Mouse (Mus musculus) testis, postnatal 14 days (tissue): ENCODE results near the gene Cldn24.

Source experiments
- DNase-seq: peaks from one replicate; pipeline ENCODE4 v3.0.0; 2021; ENCODE audit warnings: low spot score

Cldn24 gene

GRCm38 (mm10) chr8:47832616-47833015 is 10.7 kb downstream of the Cldn24 start:
- DNase-seq = no peak

DNA sequence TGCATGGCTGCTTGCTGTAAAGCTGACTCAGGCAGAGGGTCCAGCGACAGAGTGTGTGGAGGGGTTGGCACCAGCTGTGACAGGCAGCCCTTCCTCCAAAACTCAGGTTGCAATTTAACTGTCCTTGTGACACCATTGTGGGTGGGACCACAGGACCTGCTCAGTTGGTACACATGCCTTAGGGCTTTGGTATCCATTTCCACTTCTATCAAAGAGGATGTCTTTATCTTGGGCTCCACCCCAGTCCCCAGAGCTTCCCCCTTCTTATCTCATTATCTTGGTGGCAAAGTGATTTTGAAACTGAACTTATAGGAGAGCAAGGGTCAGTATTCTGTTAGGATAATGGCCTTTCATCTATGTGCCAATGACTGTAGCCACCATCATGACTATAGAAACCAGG is 12.0 kb downstream of the Cldn24 start:
- DNase-seq = no peak

- DNase-seq = no peak
These were observed 21.1 kb downstream of the Cldn24 start for GRCm38 (mm10) chr8:47843063-47843462.

DNA sequence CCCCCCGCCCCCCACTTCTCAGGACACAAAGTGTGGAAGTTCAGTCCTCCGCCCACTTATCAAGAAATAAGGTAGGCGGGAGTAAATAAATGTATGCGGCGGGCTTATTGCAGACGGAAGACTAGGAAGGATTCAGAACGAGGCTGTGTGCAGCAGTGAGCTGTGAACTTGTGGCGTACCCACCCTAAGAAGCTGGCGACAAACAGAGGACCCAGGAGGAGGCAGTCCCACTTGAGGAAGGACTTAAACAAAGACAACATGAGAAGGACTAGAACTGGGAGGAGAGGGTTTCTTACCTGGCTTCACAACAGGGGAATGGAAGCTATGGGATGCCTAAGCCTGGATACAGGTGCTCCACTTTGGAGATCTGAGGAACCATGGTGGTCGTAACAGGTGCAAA is 21.7 kb downstream of the Cldn24 start:
- no peak for DNase-seq

DNA sequence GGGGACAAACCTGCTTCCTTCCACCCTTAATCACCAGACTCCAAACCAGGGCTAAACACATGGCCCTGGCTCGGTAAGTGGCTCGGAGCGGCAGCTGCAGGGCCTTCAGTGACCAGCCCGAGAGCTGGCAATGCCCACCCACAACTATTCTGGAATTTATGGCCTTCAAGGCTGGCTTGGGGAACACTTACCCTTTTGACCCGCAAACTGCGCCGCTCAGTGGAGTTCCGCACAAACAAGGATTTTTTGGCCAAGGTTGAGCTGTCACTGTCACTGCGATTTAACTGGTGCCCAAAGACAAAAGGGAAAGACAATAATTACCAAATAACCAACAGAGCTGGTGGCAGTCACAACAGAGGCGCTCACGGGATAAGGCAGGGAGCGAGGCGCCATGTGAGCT is 24.0 kb downstream of the Cldn24 start:
- DNase-seq = no peak

DNA sequence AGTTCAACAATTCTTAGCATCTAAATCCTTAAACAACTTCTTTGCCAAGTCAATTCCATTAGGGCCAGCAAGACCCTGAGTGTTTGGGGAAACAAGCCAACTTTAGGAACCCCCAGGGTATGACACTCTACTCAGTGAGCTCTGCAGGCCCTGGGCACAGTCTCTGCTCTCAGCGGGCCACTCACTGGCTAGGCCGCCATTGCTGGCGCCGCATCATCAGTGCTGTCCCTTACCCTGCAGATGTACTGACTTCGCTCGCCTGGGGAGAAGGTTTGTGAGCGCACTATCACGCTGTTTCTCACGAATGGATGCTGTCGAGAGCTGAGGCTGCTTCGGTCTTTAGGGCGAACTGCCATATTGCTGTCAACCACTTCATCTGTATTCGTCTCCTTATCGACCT is 25.2 kb downstream of the Cldn24 start:
- no peak for DNase-seq

GRCm38 (mm10) chr8:47847931-47848330 is 26.0 kb downstream of the Cldn24 start:
- no peak for DNase-seq

DNA sequence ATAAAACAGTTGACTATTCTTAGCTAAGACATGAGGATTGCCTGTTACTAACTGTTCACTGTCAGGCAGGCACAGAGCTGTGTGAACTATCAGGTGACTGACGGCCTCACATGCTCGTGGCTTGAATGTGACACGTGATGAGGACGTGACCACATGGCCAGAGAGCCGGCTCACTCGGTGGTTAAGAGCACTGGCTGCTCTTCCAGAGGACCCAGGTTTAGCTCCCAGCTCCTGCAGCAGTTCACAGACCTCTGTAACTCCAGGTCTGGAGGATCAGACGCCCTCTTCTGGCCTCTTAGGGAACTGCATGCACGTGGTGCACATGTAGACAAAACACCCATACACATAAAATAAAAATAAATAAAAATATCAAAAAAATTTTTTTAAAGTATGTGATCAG is 27.9 kb downstream of the Cldn24 start:
- peak; percentile 34 for DNase-seq

GRCm38 (mm10) chr8:47851824-47852502 is 30.0 kb downstream of the Cldn24 start:
- peak; percentile 61 for DNase-seq

DNA sequence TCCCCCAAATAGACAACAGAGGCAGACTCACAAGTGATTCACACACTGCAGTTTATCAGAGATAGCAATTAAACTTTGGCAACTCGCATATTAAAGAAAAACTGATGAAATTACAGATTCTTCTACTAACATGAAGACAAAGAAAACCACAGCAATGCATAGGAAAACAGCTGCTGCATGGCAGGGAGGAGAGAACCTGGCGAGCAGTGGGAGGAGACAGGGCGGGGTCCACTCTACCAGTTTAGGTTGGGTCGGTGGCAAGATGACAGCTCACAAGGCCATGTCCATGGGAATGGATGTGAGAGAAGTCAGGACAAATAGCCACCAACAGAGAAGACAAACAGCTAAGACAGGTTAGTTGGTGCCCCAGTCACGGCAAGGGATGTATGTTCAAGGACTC is 30.8 kb downstream of the Cldn24 start:
- DNase-seq = no peak

- DNase-seq = no peak
These were observed 31.4 kb downstream of the Cldn24 start for GRCm38 (mm10) chr8:47853356-47853755.

DNA sequence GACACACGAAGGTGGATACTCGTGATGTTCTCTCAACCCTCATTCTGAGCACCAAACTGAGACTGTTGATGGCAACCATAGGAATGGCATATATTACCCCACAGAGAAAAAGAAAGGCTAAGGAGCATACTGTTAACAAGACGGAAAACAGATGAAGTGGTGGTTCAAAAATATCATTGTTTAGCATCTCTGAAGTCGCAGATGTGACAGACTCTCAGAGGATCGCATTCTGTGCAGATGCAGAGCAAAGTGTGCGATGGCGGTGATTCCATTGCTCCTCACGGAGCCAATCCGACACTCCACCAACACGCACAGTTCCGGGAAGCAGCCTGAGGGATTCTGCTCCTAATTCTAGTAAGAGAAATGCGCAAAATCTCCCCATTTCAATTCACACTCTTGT is 37.3 kb downstream of the Cldn24 start:
- no peak for DNase-seq

- no peak for DNase-seq
These were observed 44.6 kb downstream of the Cldn24 start for GRCm38 (mm10) chr8:47866568-47866967.

DNA sequence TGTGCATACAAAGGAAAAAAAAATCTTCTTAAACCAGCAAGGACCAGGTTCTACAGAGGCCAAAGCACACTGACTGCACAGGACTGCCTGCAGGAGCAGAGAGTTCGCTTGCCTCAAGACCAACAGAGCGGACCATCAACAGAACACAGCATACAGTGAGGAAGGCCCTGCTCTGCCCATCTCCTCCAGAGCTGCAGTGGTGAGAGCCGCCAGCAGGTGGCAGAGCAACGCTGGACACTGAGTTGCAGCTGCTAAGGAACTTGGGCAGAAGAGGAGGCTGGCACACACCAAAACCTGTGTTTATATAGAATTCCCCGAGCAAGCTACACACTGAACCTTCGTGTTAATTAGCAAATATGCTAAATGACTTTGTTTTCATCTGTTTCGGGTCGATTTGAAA is 45.1 kb downstream of the Cldn24 start:
- DNase-seq = peak; percentile 55
